Mouse (Mus musculus) adrenal gland, postnatal 4 days (tissue): ENCODE results near the gene Gm28079. TPM values are rescaled to one million over a fixed set of nuclear protein-coding genes. Genes with fewer than 3 reads are reported as not detected.
"Not testable (repeated sequence)": the region's sequence is repeated elsewhere in the genome, so short reads cannot be mapped to it uniquely, and the experiment has no call there.

Experiments used
- DNase-seq, 2 experiments: peaks; one replicate each; pipeline ENCODE4 v3.0.0; 2021 to 2022; ENCODE audit warnings: low spot score in 2 of 2, mixed read lengths in 2 of 2
- long read RNA-seq, 2 experiments: library from polyadenylated mRNA; stranded (forward); transcript quantifications; one replicate each; pipeline ENCODE4 v2.0.0; 2021
- total RNA-seq, 2 experiments: library from RNA; stranded (reverse); gene quantifications; 2 replicates each; pipeline ENCODE4 v1.2.3; 2021

Gene Gm28079
- not detected for total RNA-seq
- long read RNA-seq, experiment 1, result 0 reads
- long read RNA-seq, experiment 2, result 0 reads

- not testable (repeated sequence) for DNase-seq
Measured at GRCm38 (mm10) chrY:70014799-70015198, at the start of gene Gm28079. Gene Gm28079 (minus strand): TSS chrY:70014899.
